Mouse (Mus musculus) G1E (cell line): ENCODE results near the gene Mxra7.

Source experiments
- CTCF ChIP-seq: IDR thresholded peaks from 2 replicates; pipeline ENCODE4 v1.5.1; 2012; ENCODE audit warnings: low read depth, low read length, inconsistent platforms, mixed read lengths
- GATA1 ChIP-seq: IDR thresholded peaks from 2 replicates; pipeline ENCODE4 v1.6.1; 2012; ENCODE audit warnings: borderline replicate concordance, low read length, inconsistent platforms, mixed read lengths
- POLR2AphosphoS5 ChIP-seq: IDR thresholded peaks from 2 replicates; pipeline ENCODE4 v1.6.1; 2012; ENCODE audit warnings: low read depth, low read length, inconsistent platforms; ENCODE audit not compliant: insufficient replicate concordance
- TAL1 ChIP-seq: conservative IDR thresholded peaks from 2 replicates; pipeline ENCODE4 v1.6.1; 2012; ENCODE audit warnings: low read depth, low read length, inconsistent platforms, mixed read lengths

GRCm38 (mm10) chr11:116810528-116810927, 17.3 kb downstream of the Mxra7 start:
- TF ChIP-seq CTCF (no peak), TAL1 (no peak), GATA1 (no peak), POLR2AphosphoS5 (no peak)
